Mouse (Mus musculus) heart, postnatal 0 days (tissue): Measurements from ENCODE around the gene Lad1.

Experiments
- CTCF ChIP-seq: IDR thresholded peaks from 2 replicates; pipeline ENCODE4 v1.5.1; 2016; ENCODE audit warnings: antibody characterized with exemption, control low read depth, low read depth
- EP300 ChIP-seq: IDR thresholded peaks from 2 replicates; pipeline ENCODE4 v1.6.1; 2016; ENCODE audit warnings: antibody characterized with exemption, low read depth

DNA sequence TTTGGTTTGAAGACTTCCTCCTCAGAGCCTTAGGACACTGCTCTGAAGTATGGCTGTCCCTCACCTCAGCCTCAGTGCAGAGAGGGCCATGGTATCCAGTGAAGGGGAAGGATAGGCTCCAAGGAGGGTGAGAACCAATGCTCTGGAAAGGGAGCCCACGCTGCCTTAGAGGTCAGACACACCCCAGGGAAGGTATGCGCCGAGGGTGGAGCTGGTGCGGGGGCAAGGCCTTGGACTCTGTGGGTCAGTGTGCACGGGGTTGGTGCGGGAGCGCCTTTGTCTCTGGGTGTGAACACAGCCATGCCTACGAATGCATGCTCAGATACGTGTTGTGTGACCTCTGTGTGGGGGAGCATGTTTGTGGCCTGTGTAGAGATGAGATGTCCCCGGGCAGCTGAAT is 1.7 kb downstream of the Lad1 start:
- TF ChIP-seq CTCF, result no peak
- TF ChIP-seq EP300, result no peak
